Mouse (Mus musculus): ENCODE data around the gene Bbof1. TPM values are rescaled to one million over a fixed set of nuclear protein-coding genes. Genes with fewer than 3 reads are reported as not detected.

The Bbof1 gene
- total RNA-seq, 2 experiments from 2014 or later = 7.1 to 8.3 TPM

- no peak for DNase-seq (ENCODE audit: low spot score in 2 of 2)
Measured at GRCm38 (mm10) chr12:84399663-84400062, 9.2 kb upstream of the Bbof1 start.

GRCm38 (mm10) chr12:84400068-84400467 lies 8.8 kb upstream of the Bbof1 start:
- DNase-seq (ENCODE audit: low spot score in 2 of 2) = no peak

DNA sequence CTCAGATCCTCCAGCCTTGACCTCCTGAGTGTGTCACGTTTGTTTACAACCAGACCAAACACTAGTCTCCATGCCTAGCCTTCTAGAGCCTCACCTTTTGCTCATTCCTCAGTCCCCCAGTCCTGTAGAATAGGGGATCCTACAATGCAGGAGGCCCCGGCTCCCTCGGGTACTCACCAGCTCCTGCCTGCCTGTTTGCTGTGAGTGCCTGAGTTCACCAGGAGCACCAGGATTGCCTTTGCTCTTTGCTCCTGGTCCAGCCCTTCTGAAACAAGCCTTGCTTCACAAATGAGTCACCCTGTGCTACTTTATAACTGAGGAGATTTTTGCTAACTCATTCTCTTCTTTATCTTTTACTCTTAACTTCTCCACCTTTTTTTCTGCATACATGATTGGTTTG lies 8.2 kb upstream of the Bbof1 start:
- no peak for DNase-seq (ENCODE audit: low spot score in 2 of 2)

- DNase-seq (ENCODE audit: low spot score in 2 of 2) = no peak
Measured at GRCm38 (mm10) chr12:84402923-84403322, 5.9 kb upstream of the Bbof1 start.

DNA sequence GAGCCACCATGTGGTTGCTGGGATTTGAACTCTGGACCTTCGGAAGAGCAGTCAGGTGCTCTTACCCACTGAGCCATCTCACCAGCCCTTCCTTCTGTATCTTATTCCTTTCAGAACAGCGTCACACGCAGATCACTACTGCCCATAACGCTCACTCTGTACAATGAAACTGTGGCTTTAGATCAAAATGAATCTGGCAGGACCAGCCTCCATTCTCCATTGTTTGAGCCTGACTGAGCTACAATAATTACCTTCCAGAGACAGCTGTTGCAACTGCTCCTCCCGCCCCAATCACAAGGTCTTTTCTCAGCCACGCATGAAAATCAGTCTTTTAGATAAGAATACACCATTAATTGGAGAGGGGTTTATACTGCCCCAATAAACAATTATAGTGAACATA lies 4.3 kb upstream of the Bbof1 start:
- DNase-seq (ENCODE audit: low spot score in 2 of 2) = no peak

DNA sequence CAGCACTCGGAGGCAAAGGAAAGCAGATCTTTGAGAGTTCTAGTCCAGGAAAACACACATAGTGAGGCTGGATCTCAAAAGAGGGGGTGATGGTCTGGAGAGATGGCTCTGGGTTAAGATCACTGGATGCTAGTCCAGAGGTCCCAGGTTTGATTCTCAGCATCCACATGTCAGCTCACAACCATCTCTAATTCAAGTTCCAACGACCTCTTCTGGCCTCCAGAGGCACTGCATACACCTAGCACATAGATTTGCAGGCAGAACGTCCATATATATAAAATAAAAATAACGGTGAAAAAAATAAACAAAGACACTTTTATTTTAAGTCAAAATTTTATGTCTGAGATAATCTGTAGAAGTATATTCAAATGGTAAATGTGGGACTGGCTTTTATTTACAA lies 1.6 kb upstream of the Bbof1 start:
- DNase-seq (ENCODE audit: low spot score in 2 of 2) = no peak

DNA sequence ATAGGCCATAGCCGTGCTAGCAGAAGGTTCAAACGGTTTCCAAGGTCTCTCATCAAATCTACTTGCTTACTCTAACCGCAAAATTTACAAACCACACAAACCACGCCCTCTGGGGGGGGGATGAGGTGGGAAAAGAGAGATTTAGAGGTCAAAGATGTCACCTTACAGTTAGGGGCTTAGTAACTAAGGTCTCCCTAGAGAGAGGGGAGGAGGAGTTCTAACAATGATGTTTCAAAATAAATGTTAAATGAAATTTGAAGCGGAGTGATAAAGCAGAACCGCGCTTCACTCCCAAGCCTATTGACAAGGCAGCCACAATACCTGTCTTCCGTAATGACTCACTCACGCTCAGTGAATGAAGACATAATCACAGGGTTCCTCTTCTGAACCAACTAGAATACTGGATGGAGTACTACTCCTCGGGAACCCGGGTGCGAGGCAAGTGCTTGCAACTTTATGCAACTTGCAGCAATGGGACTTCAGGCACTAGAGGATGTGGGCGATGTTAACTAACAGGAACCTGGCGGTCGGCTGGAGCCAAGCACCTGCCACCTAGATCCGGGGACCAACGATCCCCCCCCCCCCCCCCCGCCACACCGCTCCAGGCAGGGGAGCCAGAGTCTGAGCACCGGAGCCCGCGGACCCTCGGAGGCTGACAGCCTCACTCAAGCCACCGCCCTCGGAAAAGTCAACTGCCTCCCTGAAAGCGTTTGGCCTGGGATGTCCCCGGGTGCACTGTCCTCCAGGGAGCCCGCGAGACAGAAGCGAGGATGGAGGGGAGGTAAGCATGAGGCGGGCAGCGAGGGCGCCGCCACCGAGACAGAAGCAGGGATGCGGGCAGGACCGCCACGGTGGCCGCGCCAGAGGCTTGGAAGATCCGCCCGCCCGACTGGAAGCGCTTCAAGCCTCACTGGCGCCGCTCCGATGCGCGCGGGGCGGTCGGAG lies 725 bp upstream of the Bbof1 start:
- peak in 1 of 2 experiments; percentile 8 for DNase-seq (ENCODE audit: low spot score in 2 of 2)

DNA sequence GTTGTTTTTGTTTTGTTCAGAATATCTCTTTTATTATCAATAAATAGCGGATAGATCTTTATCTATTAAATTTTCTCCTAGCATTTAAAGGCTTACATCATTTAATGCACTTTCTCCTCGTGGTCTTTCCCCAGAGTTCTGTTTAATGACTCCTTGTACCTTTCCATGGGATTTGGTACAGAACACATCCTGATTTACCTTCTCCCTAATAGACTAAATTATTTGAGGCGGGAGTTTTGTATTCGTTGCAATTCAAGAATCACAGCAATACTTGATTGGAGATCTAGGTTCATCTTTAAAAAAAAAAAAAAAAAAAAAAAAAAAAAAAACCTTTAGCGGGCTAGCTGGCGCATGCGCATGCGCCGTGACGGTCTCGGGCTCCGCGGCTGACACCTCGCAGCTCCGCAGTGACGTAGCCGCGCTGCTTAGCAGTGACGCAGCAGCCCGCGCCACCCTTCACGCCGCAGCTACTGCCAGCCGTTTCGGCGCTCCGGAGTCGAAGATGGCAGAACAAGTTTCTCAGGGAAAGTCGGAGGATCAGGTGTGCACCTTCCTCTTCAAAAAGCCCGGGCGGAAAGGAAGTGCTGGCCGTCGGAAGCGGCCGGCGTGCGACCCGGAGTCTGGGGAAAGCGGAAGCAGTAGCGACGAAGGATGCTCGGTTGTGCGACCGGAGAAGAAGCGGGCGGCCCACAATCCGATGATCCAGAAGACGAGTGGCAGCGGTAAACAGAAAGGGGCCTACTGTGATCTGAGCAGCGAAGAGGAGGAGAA lies 8.1 kb downstream of the Bbof1 start, which contains the start of gene Rnf113a2:
TSS of gene Rnf113a2 (plus strand) at position 363 of the 771 bp plus-strand sequence.
- DNase-seq (ENCODE audit: low spot score in 2 of 2) = peak; percentile 83 to 86

GRCm38 (mm10) chr12:84417605-84417922 lies 8.7 kb downstream of the Bbof1 start:
- no peak for DNase-seq (ENCODE audit: low spot score in 2 of 2)

GRCm38 (mm10) chr12:84423990-84424389 lies 15.1 kb downstream of the Bbof1 start:
- no peak for DNase-seq (ENCODE audit: low spot score in 2 of 2)

DNA sequence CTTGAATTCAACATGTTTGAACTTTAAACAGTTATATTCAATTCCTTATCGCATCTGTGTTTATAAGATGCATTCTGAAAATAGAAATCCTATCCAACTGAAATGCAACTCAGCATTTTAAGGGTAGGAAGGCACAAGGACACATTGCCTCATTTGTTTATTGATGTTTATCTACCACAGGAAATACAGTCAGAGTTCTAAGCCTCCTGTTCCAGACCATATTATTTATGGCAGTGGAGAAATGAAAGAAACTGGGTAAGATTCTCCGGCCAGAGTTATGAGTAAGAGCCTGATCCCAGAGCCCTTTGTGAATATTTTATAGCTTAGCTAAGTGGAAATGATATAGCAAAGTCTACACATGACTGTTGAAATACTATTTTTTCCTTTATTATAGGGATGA lies 21.0 kb downstream of the Bbof1 start:
- DNase-seq (ENCODE audit: low spot score in 2 of 2) = no peak

- no peak for DNase-seq (ENCODE audit: low spot score in 2 of 2)
Measured at GRCm38 (mm10) chr12:84438697-84439096, 29.8 kb downstream of the Bbof1 start.

DNA sequence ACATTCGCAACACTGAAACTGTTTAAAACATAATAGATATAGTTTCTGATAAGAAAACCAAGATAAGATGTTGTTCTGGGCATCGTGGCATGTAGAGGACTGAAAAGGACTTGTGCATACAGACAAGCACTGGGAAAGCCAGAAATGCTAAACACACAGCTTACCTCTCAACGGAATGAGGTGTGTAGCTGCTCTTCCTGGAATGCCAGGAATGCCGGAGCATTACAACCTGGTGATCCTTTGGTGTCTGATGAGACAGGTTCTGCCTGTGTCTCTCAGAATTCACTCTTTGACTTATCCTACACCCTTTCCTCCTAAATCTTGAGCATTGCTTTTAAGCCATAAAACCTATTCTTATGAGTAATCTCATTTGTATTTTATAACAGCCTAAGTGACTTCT lies 33.7 kb downstream of the Bbof1 start:
- DNase-seq (ENCODE audit: low spot score in 2 of 2) = no peak

GRCm38 (mm10) chr12:84447386-84447785 lies 38.5 kb downstream of the Bbof1 start:
- DNase-seq (ENCODE audit: low spot score in 2 of 2) = no peak

DNA sequence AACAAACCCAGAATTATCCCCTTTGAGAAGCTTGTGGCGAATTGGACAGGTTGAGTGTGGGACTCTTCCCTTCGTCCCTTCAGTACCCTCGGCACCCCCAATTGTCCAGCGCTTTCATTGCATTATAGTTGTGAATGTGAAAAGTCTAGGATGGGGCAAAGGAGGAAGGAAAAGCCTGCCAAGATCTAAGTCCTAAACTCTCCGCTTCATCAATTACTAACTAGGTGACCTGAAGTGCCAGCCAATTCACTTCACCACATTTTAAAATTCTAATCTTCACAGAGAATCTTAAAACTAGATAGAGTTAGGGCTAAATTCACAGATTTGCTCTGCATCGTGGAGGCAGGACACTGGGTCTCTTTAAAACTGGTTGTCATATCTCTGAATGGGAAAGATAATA lies 39.3 kb downstream of the Bbof1 start:
- DNase-seq (ENCODE audit: low spot score in 2 of 2) = no peak

DNA sequence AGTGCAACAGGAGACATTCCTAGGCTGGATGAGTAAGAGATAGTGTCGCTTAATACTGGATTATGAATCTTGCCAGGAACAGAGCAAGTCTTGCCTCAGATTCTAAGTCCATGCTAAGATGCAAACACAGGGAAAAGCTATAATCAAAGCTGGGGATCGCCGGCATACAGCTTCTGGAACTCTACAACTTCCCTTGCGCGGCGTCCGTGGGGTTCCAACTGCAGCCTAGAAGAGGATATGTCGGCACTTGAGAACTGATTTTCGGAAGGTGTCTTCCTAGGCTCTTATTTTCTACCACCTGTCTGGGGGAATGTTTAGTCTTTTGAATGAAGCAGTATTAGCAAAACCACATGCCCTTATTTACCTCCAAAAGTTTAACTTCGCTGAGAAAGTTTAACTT lies 41.0 kb downstream of the Bbof1 start:
- no peak for DNase-seq (ENCODE audit: low spot score in 2 of 2)

- no peak for DNase-seq (ENCODE audit: low spot score in 2 of 2)
Measured at GRCm38 (mm10) chr12:84450351-84450717, 41.5 kb downstream of the Bbof1 start.

- DNase-seq (ENCODE audit: low spot score in 2 of 2) = peak; percentile 94 to 99
Measured at GRCm38 (mm10) chr12:84450718-84451646, 42.1 kb downstream of the Bbof1 start, which contains the start of the genes Aldh6a1 and Lin52. TSS of gene Aldh6a1 (minus strand) at chr12:84451004. TSS of gene Lin52 (plus strand) at chr12:84451422.

DNA sequence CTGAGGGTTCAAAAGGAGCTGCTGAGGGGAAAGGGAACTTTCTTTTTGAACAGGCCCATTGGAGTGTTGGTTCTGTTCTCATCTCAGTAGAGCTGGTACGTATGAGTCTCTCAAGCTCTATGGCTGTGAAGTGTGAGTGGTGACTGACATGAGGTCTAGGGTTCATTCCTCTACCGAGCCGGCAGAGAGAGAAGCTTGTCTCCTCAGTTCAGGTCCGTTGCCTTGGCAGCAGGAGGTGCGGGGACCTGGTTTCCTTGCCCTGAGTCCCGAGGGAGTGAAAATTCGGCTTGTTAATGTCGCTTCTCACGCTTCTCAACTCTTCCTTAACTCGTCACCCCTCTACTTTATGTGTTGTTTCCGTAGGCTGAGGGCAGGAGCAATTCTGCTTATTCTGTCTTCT lies 42.9 kb downstream of the Bbof1 start:
- DNase-seq (ENCODE audit: low spot score in 2 of 2) = no peak

DNA sequence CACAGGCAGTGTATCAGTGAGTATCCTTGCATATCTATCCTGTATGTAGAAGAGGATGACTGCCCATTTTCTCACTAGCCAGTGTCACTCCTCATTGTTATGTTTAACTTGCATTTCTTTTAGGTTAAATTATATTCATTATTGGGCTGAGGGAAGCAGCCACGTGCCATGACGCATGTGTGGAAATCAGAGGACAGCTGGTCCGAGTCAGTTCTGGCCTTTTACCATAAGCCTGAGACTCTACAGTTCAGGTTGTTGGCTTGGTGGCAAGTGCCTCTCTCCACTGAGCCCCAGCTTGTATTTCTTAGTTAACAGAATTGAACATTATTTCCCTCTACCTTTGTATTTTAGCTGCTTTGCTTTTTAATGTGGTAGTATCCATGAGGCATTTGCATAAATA lies 48.0 kb downstream of the Bbof1 start:
- DNase-seq (ENCODE audit: low spot score in 2 of 2) = no peak

- no peak for DNase-seq (ENCODE audit: low spot score in 2 of 2)
Measured at GRCm38 (mm10) chr12:84459845-84460244, 51.0 kb downstream of the Bbof1 start.

All from layer of hippocampus, postnatal 14 days (tissue).